Mouse (Mus musculus): ENCODE results near the gene Gm12166. TPM values are rescaled to one million over a fixed set of nuclear protein-coding genes. Genes with fewer than 3 reads are reported as not detected.

The Gm12166 gene
- polyA plus RNA-seq, 1 experiment from 2014 or later, result 3.0 TPM

DNA sequence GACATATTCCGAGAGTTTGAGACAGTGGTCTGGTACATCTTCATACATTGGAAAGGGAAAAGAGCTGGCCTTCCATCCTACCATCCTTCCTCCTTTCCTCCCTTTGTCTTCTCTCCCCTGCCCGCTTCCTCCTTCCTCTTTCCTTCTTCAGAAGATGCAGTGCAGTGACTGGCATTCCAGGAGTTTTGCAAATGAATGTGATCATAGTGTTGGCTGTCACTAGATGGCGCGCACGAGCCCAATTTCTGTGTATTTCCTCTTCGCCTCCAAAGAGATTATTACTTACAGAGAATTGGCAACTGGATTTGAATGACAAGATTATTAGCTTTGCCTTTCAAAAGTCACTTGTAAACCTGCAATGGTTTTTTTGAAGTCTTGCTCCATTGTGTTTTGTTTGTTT lies 36.1 kb downstream of the Gm12166 start:
- WGBS, result 26% methylated on average over 6 of the region's 6 CpGs
- no peak overlapping the region for H3K27ac ChIP-seq (replicated peaks)
- no peak overlapping the region for H3K4me3 ChIP-seq
- peak; percentile 81 for DNase-seq (ENCODE audit: low spot score)
- H3K27me3 ChIP-seq (replicated peaks; ENCODE audit: low read depth, poor library complexity, severe bottlenecking), result no peaks in the 10 kb centered on the region
- no peaks in the 10 kb centered on the region for H3K4me1 ChIP-seq
- no peaks in the 10 kb centered on the region for H3K36me3 ChIP-seq (replicated peaks)
- no peaks in the 10 kb centered on the region for H3K9me3 ChIP-seq

Small RNA genes within 50 kb of the gene (microRNA-seq; reads per million reads assigned to microRNA genes)
- gene Mir8100, result not detected

Other genes with a start within 250 kb of the Gm12166 start
- gene Clint1, start 200.3 kb downstream of the Gm12166 start, polyA plus RNA-seq (2016; fragmentation: Nextera tagmentation; extraction: Ambion mirVana), result 63.7 and 67.8 TPM in 2 replicates
- 6.4 and 7.3 TPM in 2 replicates for gene Lsm11, start 107.4 kb downstream of the Gm12166 start, polyA plus RNA-seq (2016; fragmentation: Nextera tagmentation; extraction: Ambion mirVana)
- 16.6 and 16.7 TPM in 2 replicates for gene Thg1l, start 96.8 kb downstream of the Gm12166 start, polyA plus RNA-seq (2016; fragmentation: Nextera tagmentation; extraction: Ambion mirVana)
- gene Sox30, start 72.0 kb downstream of the Gm12166 start, polyA plus RNA-seq (2016; fragmentation: Nextera tagmentation; extraction: Ambion mirVana), result 0.12 and 0.13 TPM in 2 replicates
- 11.3 and 13.9 TPM in 2 replicates for gene Adam19, start 3.7 kb upstream of the Gm12166 start, polyA plus RNA-seq (2016; fragmentation: Nextera tagmentation; extraction: Ambion mirVana)
- gene Nipal4, start 114.2 kb upstream of the Gm12166 start, polyA plus RNA-seq (2016; fragmentation: Nextera tagmentation; extraction: Ambion mirVana), result 0.29 and 0.71 TPM in 2 replicates
- 0.26 and 0.29 TPM in 2 replicates for gene Fndc9, start 183.2 kb upstream of the Gm12166 start, polyA plus RNA-seq (2016; fragmentation: Nextera tagmentation; extraction: Ambion mirVana)

All from embryonic facial prominence, embryonic 10.5 days (tissue).